Mouse (Mus musculus) frontal cortex, adult (tissue): ENCODE results near the gene Gm9125.
"Not testable (repeated sequence)": the region's sequence is repeated elsewhere in the genome, so short reads cannot be mapped to it uniquely, and the experiment has no call there.

ENCODE experiments used
- ATAC-seq: cut with Nextera tagmentation; 2 replicates; pipeline ENCODE4 v1.9.2; 2017; ENCODE audit warnings: mild to moderate bottlenecking, moderate library complexity, mixed read lengths; ENCODE audit not compliant: low TSS enrichment

The Gm9125 gene

GRCm38 (mm10) chr3:94054785-94055184 lies at the start of gene Gm9125:
TSS of gene Gm9125 (minus strand) at chr3:94054885.
- not testable (repeated sequence) for ATAC-seq

- ATAC-seq = not testable (repeated sequence)
These were observed 17.9 kb upstream of the Gm9125 start, which contains the start of gene Gm10697 for GRCm38 (mm10) chr3:94072544-94072943. TSS of gene Gm10697 (minus strand) at chr3:94072644.

GRCm38 (mm10) chr3:94049566-94050121 lies 5.0 kb downstream of the Gm9125 start:
- ATAC-seq = not testable (repeated sequence)

GRCm38 (mm10) chr3:94038241-94038640 lies 16.4 kb downstream of the Gm9125 start:
- not testable (repeated sequence) for ATAC-seq

- not testable (repeated sequence) for ATAC-seq
These were observed 20.3 kb downstream of the Gm9125 start for GRCm38 (mm10) chr3:94034400-94034799.
